23 mouse cellular contexts compared by ENCODE assay signal in genomic region chr16:20400707-20401591, GRCm38 (mm10). TPM values are rescaled to one million over a fixed set of nuclear protein-coding genes. Genes with fewer than 3 reads are reported as not detected.
DNase-seq lines count a peak whose midpoint lies in the region; ATAC-seq and TF ChIP-seq lines count a peak whose summit lies in the region.
"Had no signal": no experiment of that assay in that cellular context is flagged by ENCODE, and none has a peak within 500 bp of the region (broad histone marks: within the 10 kb centered on the region; RNA-seq: fewer than 3 reads in every experiment).

No protein-coding gene starts in this region.

- H3K4me3 ChIP-seq in forebrain, embryonic 14.5 days (ENCODE audit: low read depth, low read length): no peak overlapping the region
- H3K4me3 ChIP-seq in forebrain, embryonic 11.5 days (ENCODE audit: low read depth, low read length): no peak overlapping the region
- H3K4me3 ChIP-seq in bone marrow macrophage, adult 2 months (ENCODE audit: insufficient read depth, low read length): no peak overlapping the region
- H3K4me3 ChIP-seq: embryonic facial prominence, embryonic 13.5 days; forebrain, embryonic 13.5 days; liver, embryonic 12.5 days; midbrain, embryonic 13.5 days; stomach, embryonic 15.5 days had no signal

- H3K4me2 ChIP-seq in forebrain, embryonic 14.5 days (ENCODE audit: low read length): no peak overlapping the region
- no peak overlapping the region for H3K4me2 ChIP-seq in forebrain, embryonic 11.5 days (ENCODE audit: low read depth, low read length, severe bottlenecking)
- H3K4me2 ChIP-seq: embryonic facial prominence, embryonic 13.5 days; forebrain, embryonic 13.5 days; heart, embryonic 11.5 days; hindbrain, embryonic 14.5 days; liver, embryonic 12.5 days; midbrain, embryonic 13.5 days; stomach, embryonic 15.5 days had no signal

- no peak for TF ChIP-seq CTCF in bone marrow macrophage, adult 2 months (IDR thresholded peaks at IDR 0.05; ENCODE audit: low read depth, low read length)

- no peaks in the 10 kb centered on the region for H3K27me3 ChIP-seq in forebrain, embryonic 14.5 days (replicated peaks; ENCODE audit: control insufficient read depth, insufficient read depth, low read length)
- no peaks in the 10 kb centered on the region for H3K27me3 ChIP-seq in forebrain, embryonic 11.5 days (ENCODE audit: control insufficient read depth, insufficient read depth, low read length)
- H3K27me3 ChIP-seq: embryonic facial prominence, embryonic 13.5 days; forebrain, embryonic 13.5 days; liver, embryonic 12.5 days; midbrain, embryonic 13.5 days; stomach, embryonic 15.5 days had no signal

- no peaks in the 10 kb centered on the region for H3K4me1 ChIP-seq in forebrain, embryonic 14.5 days (ENCODE audit: control insufficient read depth, insufficient read depth, low read length)
- no peaks in the 10 kb centered on the region for H3K4me1 ChIP-seq in forebrain, embryonic 11.5 days (replicated peaks; ENCODE audit: control insufficient read depth, insufficient read depth, low read length)
- peaks cover 30% of the 10 kb centered on the region for H3K4me1 ChIP-seq in bone marrow macrophage, adult 2 months (ENCODE audit: control insufficient read depth, insufficient read depth, low read length)
- H3K4me1 ChIP-seq: embryonic facial prominence, embryonic 13.5 days; forebrain, embryonic 13.5 days; liver, embryonic 12.5 days; midbrain, embryonic 13.5 days; stomach, embryonic 15.5 days had no signal

- TF ChIP-seq POLR2A in bone marrow macrophage, adult 2 months (IDR thresholded peaks at IDR 0.05; ENCODE audit: borderline replicate concordance, low read depth, low read length): no peak

- no peak overlapping the region for H3K9ac ChIP-seq in forebrain, embryonic 14.5 days (ENCODE audit: low read length)
- no peak overlapping the region for H3K9ac ChIP-seq in forebrain, embryonic 11.5 days (ENCODE audit: low read length)
- H3K9ac ChIP-seq: embryonic facial prominence, embryonic 13.5 days; forebrain, embryonic 13.5 days; hindbrain, embryonic 14.5 days; liver, embryonic 12.5 days; liver, postnatal 0 days; midbrain, embryonic 13.5 days; stomach, embryonic 15.5 days had no signal

- H3K36me3 ChIP-seq in forebrain, embryonic 14.5 days (ENCODE audit: control insufficient read depth, insufficient read depth, low read length): peaks cover 80% of the 10 kb centered on the region
- peaks cover 2% of the 10 kb centered on the region; the same call in 1 of the 2 replicates for H3K36me3 ChIP-seq in forebrain, embryonic 11.5 days (ENCODE audit: control insufficient read depth, insufficient read depth, low read length)
- H3K36me3 ChIP-seq: stomach, embryonic 15.5 days had no signal

- peak; percentile 25 for DNase-seq in forebrain, embryonic 14.5 days (ENCODE audit: low spot score)
- DNase-seq in forebrain, embryonic 11.5 days (ENCODE audit: low spot score): no peak
- peak; percentile 75 for DNase-seq in heart, adult 11 months
- no peak for DNase-seq in heart, postnatal 14 days
- peak; percentile 64 for DNase-seq in brain, adult 2 months (ENCODE audit: low read depth, low spot score)
- DNase-seq: B cell, adult 2 months; cerebellum, adult 11 months; gastrocnemius, postnatal 25 days; heart, adult 18-20 months; heart, postnatal 4 days; kidney, adult 9 months; kidney, postnatal 10 days; right cerebral cortex, postnatal 14 days had no signal

- H3K9me3 ChIP-seq in forebrain, embryonic 14.5 days (replicated peaks; ENCODE audit: control insufficient read depth, low read length): no peaks in the 10 kb centered on the region
- no peaks in the 10 kb centered on the region for H3K9me3 ChIP-seq in forebrain, embryonic 11.5 days (ENCODE audit: control insufficient read depth, low read length)
- H3K9me3 ChIP-seq: embryonic facial prominence, embryonic 13.5 days; forebrain, embryonic 13.5 days; liver, embryonic 12.5 days; midbrain, embryonic 13.5 days; stomach, embryonic 15.5 days had no signal

- WGBS in forebrain, embryonic 14.5 days: 86% methylated on average over 12 of the region's 12 CpGs
- 95% methylated on average over 12 of the region's 12 CpGs for WGBS in forebrain, embryonic 11.5 days

- H3K27ac ChIP-seq in forebrain, embryonic 14.5 days (ENCODE audit: low read depth, low read length): no peak overlapping the region
- H3K27ac ChIP-seq in forebrain, embryonic 11.5 days (ENCODE audit: low read depth, low read length): no peak overlapping the region
- H3K27ac ChIP-seq in bone marrow macrophage, adult 2 months (ENCODE audit: insufficient read depth, low read depth, low read length): peak overlapping the region; percentile 40
- H3K27ac ChIP-seq: embryonic facial prominence, embryonic 13.5 days; forebrain, embryonic 13.5 days; hindbrain, embryonic 14.5 days; liver, embryonic 12.5 days; midbrain, embryonic 13.5 days; stomach, embryonic 15.5 days had no signal

- intact Hi-C loops in heart, postnatal 14 days (cut with DNase I): no loop called here

- no peak for ATAC-seq in forebrain, embryonic 14.5 days
- no peak for ATAC-seq in forebrain, embryonic 11.5 days (replicated peaks; ENCODE audit: low FRiP score)
- ATAC-seq: forebrain, embryonic 13.5 days; intestine, postnatal 0 days; liver, embryonic 12.5 days; midbrain, embryonic 13.5 days had no signal

RNA-seq across cellular contexts. Expression of gene Abcc5, which starts 25.2 kb away (rescaled TPM):
- 96.7 and 120 TPM in 2 replicates for polyA plus RNA-seq in forebrain, embryonic 14.5 days (2014; fragmentation: Nextera tagmentation; extraction: Ambion mirVana)
- polyA plus RNA-seq in forebrain, embryonic 11.5 days (2014; fragmentation: Nextera tagmentation; extraction: Ambion mirVana): 68.8 and 68.9 TPM in 2 replicates
- 10 to 100 TPM; 42.0 to 43.3 TPM for total RNA-seq in heart, postnatal 14 days (2021)
- polyA plus RNA-seq in bone marrow macrophage, adult 2 months (2012; ENCODE audit: insufficient read depth, insufficient read length, missing spikeins): 132 and 133 TPM in 2 replicates

Comparison
In these comparisons a context has a peak if more than half of its experiments do, and no peak if none do; other contexts are left out.
1. DNase-seq: peak in forebrain, embryonic 14.5 days (single experiment), heart, adult 11 months (single experiment) and brain, adult 2 months (single experiment); none in forebrain, embryonic 11.5 days (single experiment) and heart, postnatal 14 days (0 of 2).